Mouse (Mus musculus): Measurements from ENCODE around the gene Aak1. TPM values are rescaled to one million over a fixed set of nuclear protein-coding genes. Genes with fewer than 3 reads are reported as not detected.

Gene Aak1
- total and polyA plus RNA-seq, 3 experiments: 2.8 to 21.0 (median 7.1) TPM

DNA sequence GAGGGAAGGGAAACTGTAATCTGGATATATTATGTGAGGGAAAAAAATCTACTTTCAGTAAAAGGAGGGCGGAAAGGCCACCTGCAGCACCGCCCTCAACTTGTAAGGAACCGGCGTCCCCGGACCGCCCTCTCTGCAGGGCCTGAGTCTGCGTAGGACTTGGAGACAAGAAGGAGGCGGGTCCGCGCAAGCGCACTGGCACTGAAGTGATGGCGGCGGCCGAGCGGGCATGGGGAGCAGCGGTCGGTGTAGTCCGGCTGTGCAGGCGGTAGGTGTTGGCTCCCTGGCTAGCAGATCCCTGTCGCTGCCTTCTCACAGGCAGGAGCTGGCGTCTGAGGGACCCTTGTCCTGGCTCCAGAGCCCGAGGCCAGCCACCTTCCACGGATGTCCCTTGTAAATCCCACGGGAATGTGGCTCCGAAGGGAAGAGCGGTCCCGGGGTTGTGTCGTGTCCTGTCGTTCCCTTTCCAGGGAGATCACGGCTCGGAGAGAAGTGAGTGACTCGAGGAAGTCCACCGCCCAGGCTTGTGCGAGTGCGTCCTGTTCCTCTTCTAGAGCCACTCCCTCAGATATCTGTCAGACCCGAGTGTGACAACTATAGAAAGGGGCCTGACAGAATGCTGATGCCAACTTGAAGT, 160.5 kb downstream of the Aak1 start (continued):
- TF ChIP-seq TBP (conservative IDR thresholded peaks at IDR 0.05; ENCODE audit: low read depth, low read length): peak; percentile 81; the same call in 1 of the 2 replicates
- no peak for TF ChIP-seq JUND (conservative IDR thresholded peaks at IDR 0.05; ENCODE audit: low read depth, low read length)
- TF ChIP-seq RAD21 (IDR thresholded peaks at IDR 0.05; ENCODE audit: low read depth, low read length): no peak
- TF ChIP-seq ETS1 (conservative IDR thresholded peaks at IDR 0.05; ENCODE audit: low read depth, low read length): no peak
- peak; percentile 63 for TF ChIP-seq MXI1 (IDR thresholded peaks at IDR 0.05; ENCODE audit: low read depth, low read length)

DNA sequence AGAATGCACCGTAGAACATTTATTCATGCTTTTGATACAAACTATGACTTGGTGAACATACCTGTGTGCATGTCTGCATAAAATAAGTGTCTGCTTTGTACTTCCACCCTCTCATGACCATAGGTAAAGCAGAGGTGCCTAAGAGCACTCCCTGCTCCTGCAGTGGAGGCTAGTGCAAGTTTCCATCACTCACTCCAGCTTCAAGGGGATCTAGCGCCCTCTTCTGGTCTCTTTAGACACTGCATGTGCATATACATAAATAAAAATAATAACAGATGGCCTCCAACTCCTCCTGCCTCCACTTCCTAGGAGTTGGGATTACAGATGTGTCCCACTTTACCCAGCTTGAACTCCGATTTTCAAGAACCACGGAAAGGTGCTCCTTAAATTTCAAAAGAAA, 167.6 kb downstream of the Aak1 start:
- Histone ChIP-seq H3K4me2 (ENCODE audit: insufficient read depth, low read depth, poor library complexity, severe bottlenecking) (no peak overlapping the region), H3K79me2 (replicated peaks; ENCODE audit: control insufficient read depth, extremely low read depth, insufficient read depth, poor library complexity, severe bottlenecking) (no peaks in the 10 kb centered on the region), H3K9ac (ENCODE audit: insufficient read depth, low read depth) (no peak overlapping the region), H3K9me3 (replicated peaks; ENCODE audit: low read length) (peaks cover 11% of the 10 kb centered on the region), H3K4me1 (ENCODE audit: control insufficient read depth in 1 of 2, insufficient read depth in 2 of 2) (peaks cover 0 to 5% of the 10 kb centered on the region in 2 experiments; a peak in 2 of 4 replicates), H3K4me3 (replicated peaks in 1 of 3; ENCODE audit: low read depth in 2 of 3, low read length in 2 of 3, poor library complexity in 1 of 3) (no peak overlapping the region), H3K27me3 (replicated peaks) (no peaks in the 10 kb centered on the region), H3K27ac (ENCODE audit: insufficient read depth, low read depth) (no peak overlapping the region), H3K36me3 (replicated peaks in 1 of 2; ENCODE audit: control insufficient read depth in 1 of 2, insufficient read depth in 1 of 2, low read length in 1 of 2) (peaks cover 60 to 86% of the 10 kb centered on the region in 2 experiments)
- TF ChIP-seq UBTF (IDR thresholded peaks at IDR 0.05; ENCODE audit: low read depth, low read length) (no peak), POLR2A (IDR thresholded peaks at IDR 0.05; ENCODE audit: low read depth, low read length) (no peak), MAFK (IDR thresholded peaks at IDR 0.05; ENCODE audit: insufficient replicate concordance, low read length) (no peak), RAD21 (IDR thresholded peaks at IDR 0.05; ENCODE audit: low read depth, low read length) (peak; percentile 48), CTCF (conservative IDR thresholded peaks at IDR 0.05 in 1 of 2, IDR thresholded peaks at IDR 0.05 in 1 of 2; ENCODE audit: low read depth in 2 of 2, low read length in 2 of 2) (peak; percentile 62 to 79), MXI1 (IDR thresholded peaks at IDR 0.05; ENCODE audit: low read depth, low read length) (no peak), ETS1 (conservative IDR thresholded peaks at IDR 0.05; ENCODE audit: low read depth, low read length) (no peak), SMC3 (IDR thresholded peaks at IDR 0.05; ENCODE audit: low read depth, low read length) (peak; percentile 12; the same call in 1 of the 2 replicates), ZNF384 (IDR thresholded peaks at IDR 0.05; ENCODE audit: low read depth, low read length) (no peak), PAX5 (IDR thresholded peaks at IDR 0.05; ENCODE audit: low read length) (no peak), KAT2A (IDR thresholded peaks at IDR 0.05; ENCODE audit: insufficient replicate concordance, low read length) (no peak), HCFC1 (IDR thresholded peaks at IDR 0.05; ENCODE audit: low read depth, low read length) (no peak), USF1 (IDR thresholded peaks at IDR 0.05; ENCODE audit: low read depth, low read length) (no peak), SIN3A (IDR thresholded peaks at IDR 0.05; ENCODE audit: low read length) (no peak), MAX (IDR thresholded peaks at IDR 0.05; ENCODE audit: low read length) (no peak), CHD1 (IDR thresholded peaks at IDR 0.05; ENCODE audit: low read depth, low read length) (no peak), CHD2 (IDR thresholded peaks at IDR 0.05; ENCODE audit: low read length) (no peak), NRF1 (IDR thresholded peaks at IDR 0.05; ENCODE audit: low read depth, low read length) (no peak), GABPA (IDR thresholded peaks at IDR 0.05; ENCODE audit: insufficient replicate concordance, low read depth, low read length) (no peak)
- in situ Hi-C loops (cut with MboI; ENCODE audit: low pct_ligation_motif_present, low pct_unique_long_range_greater_than_20kb, low sequenced_read_pairs): no loop called here
- peak; percentile 65 for DNase-seq (ENCODE audit: extremely low read depth)
- dilution Hi-C loops (cut with MboI; ENCODE audit: extremely low pct_ligation_motif_present, extremely low pct_unique_long_range_greater_than_20kb, low sequenced_read_pairs): no loop called here
